Mouse (Mus musculus) stomach, embryonic 16.5 days (tissue): Measurements from ENCODE around the gene Pdpk1. TPM values are rescaled to one million over a fixed set of nuclear protein-coding genes. Genes with fewer than 3 reads are reported as not detected.

ENCODE experiments used
- ATAC-seq: fragments of 200-750 bp; cut with Nextera tagmentation; 2 replicates; pipeline ENCODE4 v1.8.0; 2017; ENCODE audit warnings: moderate number of reproducible peaks, moderate TSS enrichment; ENCODE audit not compliant: insufficient read depth, low FRiP score
- H3K27ac ChIP-seq: fragments of 300-500 bp; sonication (generic); 2 replicates; pipeline ENCODE4 v1.5.1; 2014; ENCODE audit warnings: low read length
- H3K27me3 ChIP-seq: fragments of 300-500 bp; sonication (generic); 2 replicates; pipeline ENCODE4 v1.6.1; 2014; ENCODE audit warnings: low read length, control low read depth, mixed read lengths; ENCODE audit not compliant: control insufficient read depth, insufficient read depth
- H3K36me3 ChIP-seq: fragments of 300-500 bp; sonication (generic); 2 replicates; pipeline ENCODE4 v1.6.1; 2014; ENCODE audit warnings: low read length; ENCODE audit not compliant: control insufficient read depth, insufficient read depth
- H3K4me1 ChIP-seq: fragments of 300-500 bp; sonication (generic); 2 replicates; pipeline ENCODE4 v1.6.1; 2014; ENCODE audit warnings: low read length, control low read depth, mixed read lengths; ENCODE audit not compliant: control insufficient read depth, insufficient read depth
- H3K4me2 ChIP-seq: fragments of 300-500 bp; sonication (generic); 2 replicates; pipeline ENCODE4 v1.6.1; 2014; ENCODE audit warnings: low read depth, low read length, mixed read lengths
- H3K4me3 ChIP-seq: fragments of 300-500 bp; sonication (generic); replicated peaks from 2 replicates; pipeline ENCODE4 v1.5.1; 2014; ENCODE audit warnings: mild to moderate bottlenecking, low read length
- H3K9ac ChIP-seq: fragments of 300-500 bp; sonication (generic); 2 replicates; pipeline ENCODE4 v1.6.1; 2014; ENCODE audit warnings: low read length
- H3K9me3 ChIP-seq: fragments of 300-500 bp; sonication (generic); replicated peaks from 2 replicates; pipeline ENCODE4 v1.6.1; 2016; ENCODE audit warnings: low read length, control low read depth; ENCODE audit not compliant: control insufficient read depth
- WGBS: fragments of 180-500 bp; shearing (Covaris S2); extraction: QIAGEN DNeasy Blood & Tissue Kit; methylation state at CpG from one replicate; pipeline ENCODE4 v1.1.7; 2014; 5-methylcytosine and 5-hydroxymethylcytosine counted together
- polyA plus RNA-seq: library from polyadenylated mRNA; unstranded; fragments of >200 nt; fragmentation: Nextera tagmentation; extraction: Ambion mirVana; gene quantifications from 2 replicates; pipeline ENCODE4 v1.2.1, GENCODE M21; 2015

Pdpk1 gene
- 36.6 and 38.6 TPM in 2 replicates for polyA plus RNA-seq

- Histone ChIP-seq H3K4me1 (peaks cover 10% of the 10 kb centered on the region; the same call in 1 of the 2 replicates), H3K27ac (peak within 1 kb of the TSS; percentile 65; the same call in 1 of the 2 replicates), H3K36me3 (no peaks in the 10 kb centered on the region), H3K9ac (peak within 1 kb of the TSS; percentile 71), H3K27me3 (no peaks in the 10 kb centered on the region), H3K4me3 (peak within 1 kb of the TSS; percentile 46), H3K4me2 (peak within 1 kb of the TSS; percentile 93), H3K9me3 (no peaks in the 10 kb centered on the region)
- WGBS: 77% methylated on average over 2 of the region's 2 CpGs
- no peak for ATAC-seq
Measured at GRCm38 (mm10) chr17:24150824-24151223, at the start of gene Pdpk1. Gene Pdpk1, minus strand, starts transcription at chr17:24150924.

- no peak overlapping the region for H3K27ac ChIP-seq
- no peak overlapping the region for H3K4me3 ChIP-seq
- no peaks in the 10 kb centered on the region for H3K9me3 ChIP-seq
- H3K4me1 ChIP-seq: peaks cover 12% of the 10 kb centered on the region
- no peak overlapping the region for H3K9ac ChIP-seq
- no peak overlapping the region for H3K4me2 ChIP-seq
- 66% methylated on average over 4 of the region's 4 CpGs for WGBS
- H3K27me3 ChIP-seq: no peaks in the 10 kb centered on the region
- no peaks in the 10 kb centered on the region for H3K36me3 ChIP-seq
- ATAC-seq: no peak
Measured at GRCm38 (mm10) chr17:24199741-24200140, 49.0 kb upstream of the Pdpk1 start.

- no peaks in the 10 kb centered on the region for H3K9me3 ChIP-seq
- H3K4me3 ChIP-seq: no peak overlapping the region
- 0 out of 2 replicates have a peak overlapping the region, but pooled peaks have one; percentile 10 for H3K9ac ChIP-seq
- H3K27ac ChIP-seq: no peak overlapping the region
- H3K4me1 ChIP-seq: peaks cover 8% of the 10 kb centered on the region; the same call in 1 of the 2 replicates
- no peak overlapping the region for H3K4me2 ChIP-seq
- H3K27me3 ChIP-seq: no peaks in the 10 kb centered on the region
- WGBS: 81% methylated on average over 4 of the region's 4 CpGs
- no peaks in the 10 kb centered on the region for H3K36me3 ChIP-seq
- no peak for ATAC-seq
Measured at GRCm38 (mm10) chr17:24199252-24199651, 48.5 kb upstream of the Pdpk1 start.

GRCm38 (mm10) chr17:24197032-24197824, 46.5 kb upstream of the Pdpk1 start:
- no peak overlapping the region for H3K27ac ChIP-seq
- H3K9ac ChIP-seq: no peak overlapping the region
- H3K27me3 ChIP-seq: no peaks in the 10 kb centered on the region
- no peak overlapping the region for H3K4me3 ChIP-seq
- peak; percentile 15; the same call in 1 of the 2 replicates for ATAC-seq
- no peaks in the 10 kb centered on the region for H3K36me3 ChIP-seq
- no peak overlapping the region for H3K4me2 ChIP-seq
- no peaks in the 10 kb centered on the region for H3K4me1 ChIP-seq
- WGBS: 58% methylated on average over 15 of the region's 15 CpGs
- H3K9me3 ChIP-seq: no peaks in the 10 kb centered on the region

- no peak overlapping the region for H3K4me3 ChIP-seq
- H3K9me3 ChIP-seq: no peaks in the 10 kb centered on the region
- H3K27me3 ChIP-seq: no peaks in the 10 kb centered on the region
- no peaks in the 10 kb centered on the region for H3K4me1 ChIP-seq
- no peak overlapping the region for H3K27ac ChIP-seq
- ATAC-seq: no peak
- WGBS: 52% methylated on average over 2 of the region's 2 CpGs
- no peak overlapping the region for H3K4me2 ChIP-seq
- no peaks in the 10 kb centered on the region for H3K36me3 ChIP-seq
- no peak overlapping the region for H3K9ac ChIP-seq
Measured at GRCm38 (mm10) chr17:24195349-24195748, 44.6 kb upstream of the Pdpk1 start.

- Histone ChIP-seq H3K9me3 (no peaks in the 10 kb centered on the region), H3K4me1 (no peaks in the 10 kb centered on the region), H3K27me3 (no peaks in the 10 kb centered on the region), H3K36me3 (no peaks in the 10 kb centered on the region), H3K9ac (no peak overlapping the region), H3K4me3 (no peak overlapping the region), H3K27ac (no peak overlapping the region), H3K4me2 (no peak overlapping the region)
- ATAC-seq: no peak
- WGBS: 75% methylated on average over 5 of the region's 5 CpGs
Measured at GRCm38 (mm10) chr17:24193769-24194168, 43.0 kb upstream of the Pdpk1 start.

GRCm38 (mm10) chr17:24193268-24193667, 42.5 kb upstream of the Pdpk1 start:
- no peaks in the 10 kb centered on the region for H3K4me1 ChIP-seq
- H3K36me3 ChIP-seq: no peaks in the 10 kb centered on the region
- H3K4me3 ChIP-seq: no peak overlapping the region
- ATAC-seq: no peak
- no peaks in the 10 kb centered on the region for H3K9me3 ChIP-seq
- no peak overlapping the region for H3K27ac ChIP-seq
- WGBS: 87% methylated on average over 8 of the region's 8 CpGs
- H3K4me2 ChIP-seq: no peak overlapping the region
- H3K9ac ChIP-seq: no peak overlapping the region
- H3K27me3 ChIP-seq: no peaks in the 10 kb centered on the region

- 67% methylated on average over 8 of the region's 8 CpGs for WGBS
- no peak overlapping the region for H3K4me3 ChIP-seq
- no peaks in the 10 kb centered on the region for H3K36me3 ChIP-seq
- no peak overlapping the region for H3K9ac ChIP-seq
- no peak overlapping the region for H3K4me2 ChIP-seq
- H3K9me3 ChIP-seq: no peaks in the 10 kb centered on the region
- no peaks in the 10 kb centered on the region for H3K4me1 ChIP-seq
- no peaks in the 10 kb centered on the region for H3K27me3 ChIP-seq
- no peak for ATAC-seq
- H3K27ac ChIP-seq: no peak overlapping the region
Measured at GRCm38 (mm10) chr17:24192848-24193247, 42.1 kb upstream of the Pdpk1 start.

GRCm38 (mm10) chr17:24191481-24191880, 40.8 kb upstream of the Pdpk1 start:
- Histone ChIP-seq H3K9me3 (no peaks in the 10 kb centered on the region), H3K9ac (no peak overlapping the region), H3K36me3 (no peaks in the 10 kb centered on the region), H3K27ac (no peak overlapping the region), H3K4me3 (no peak overlapping the region), H3K4me2 (no peak overlapping the region), H3K27me3 (no peaks in the 10 kb centered on the region), H3K4me1 (no peaks in the 10 kb centered on the region)
- 82% methylated on average over 4 of the region's 4 CpGs for WGBS
- no peak for ATAC-seq
